Mouse (Mus musculus) G1E (cell line): Measurements from ENCODE around the gene Cpne8.

Source experiments
- CTCF ChIP-seq: IDR thresholded peaks from 2 replicates; pipeline ENCODE4 v1.5.1; 2012; ENCODE audit warnings: low read depth, low read length, inconsistent platforms, mixed read lengths
- POLR2AphosphoS5 ChIP-seq: IDR thresholded peaks from 2 replicates; pipeline ENCODE4 v1.6.1; 2012; ENCODE audit warnings: low read depth, low read length, inconsistent platforms; ENCODE audit not compliant: insufficient replicate concordance

GRCm38 (mm10) chr15:90679760-90680579 is 738 bp upstream of the Cpne8 start:
- TF ChIP-seq CTCF (no peak), POLR2AphosphoS5 (no peak)
